Mouse (Mus musculus) kidney, postnatal 0 days (tissue): ENCODE results near the gene Rec8. TPM values are rescaled to one million over a fixed set of nuclear protein-coding genes. Genes with fewer than 3 reads are reported as not detected.
A peak's percentile ranks its signal among the peaks of the same experiment; 100 is the strongest.

Experiments used
- ATAC-seq: fragments of 200-750 bp; cut with Nextera tagmentation; replicated peaks from 2 replicates; pipeline ENCODE4 v1.8.0; 2017; ENCODE audit warnings: low read depth, moderate number of reproducible peaks, moderate TSS enrichment, moderate library complexity; ENCODE audit not compliant: low FRiP score
- DNase-seq: peaks from one replicate; pipeline ENCODE4 v3.0.0-alpha.2; 2016; ENCODE audit warnings: low spot score
- H3K27ac ChIP-seq: fragments of 300-500 bp; sonication (generic); 2 replicates; pipeline ENCODE4 v1.5.1; 2014; ENCODE audit warnings: mild to moderate bottlenecking
- H3K27me3 ChIP-seq: fragments of 300-500 bp; sonication (generic); 2 replicates; pipeline ENCODE4 v1.6.1; 2014; ENCODE audit warnings: low read length, mixed read lengths; ENCODE audit not compliant: insufficient read depth
- H3K36me3 ChIP-seq: fragments of 300-500 bp; sonication (generic); 2 replicates; pipeline ENCODE4 v1.6.1; 2014; ENCODE audit warnings: low read length, mixed read lengths; ENCODE audit not compliant: insufficient read depth
- H3K4me1 ChIP-seq: fragments of 300-500 bp; sonication (generic); replicated peaks from 2 replicates; pipeline ENCODE4 v1.6.1; 2014; ENCODE audit warnings: antibody characterized with exemption, low read length, mixed read lengths; ENCODE audit not compliant: insufficient read depth
- H3K4me2 ChIP-seq: fragments of 300-500 bp; sonication (generic); 2 replicates; pipeline ENCODE4 v1.6.1; 2014; ENCODE audit warnings: mild to moderate bottlenecking, low read length, moderate library complexity, mixed read lengths
- H3K4me3 ChIP-seq: fragments of 300-500 bp; sonication (generic); replicated peaks from 2 replicates; pipeline ENCODE4 v1.5.1; 2014; ENCODE audit warnings: low read depth, low read length
- H3K9ac ChIP-seq: fragments of 300-500 bp; sonication (generic); 2 replicates; pipeline ENCODE4 v1.6.1; 2014; ENCODE audit warnings: low read depth, low read length
- H3K9me3 ChIP-seq: fragments of 300-500 bp; sonication (generic); replicated peaks from 2 replicates; pipeline ENCODE4 v1.6.1; 2016; ENCODE audit warnings: low read length, inconsistent platforms, mixed read lengths
- CTCF ChIP-seq: IDR thresholded peaks from 2 replicates; pipeline ENCODE4 v1.5.1; 2016; ENCODE audit warnings: antibody characterized with exemption, low read depth, mild to moderate bottlenecking, moderate library complexity
- WGBS: fragments of 180-500 bp; shearing (Covaris S2); extraction: QIAGEN DNeasy Blood & Tissue Kit; methylation state at CpG from one replicate; pipeline ENCODE4 v1.1.7; 2014; 5-methylcytosine and 5-hydroxymethylcytosine counted together
- polyA plus RNA-seq: library from polyadenylated mRNA; unstranded; fragments of >200 nt; fragmentation: Nextera tagmentation; extraction: Ambion mirVana; gene quantifications from 2 replicates; pipeline ENCODE4 v1.2.1, GENCODE M21; 2015

Rec8 gene
- polyA plus RNA-seq, 1 experiment from 2014 or later = 12.7 TPM

DNA sequence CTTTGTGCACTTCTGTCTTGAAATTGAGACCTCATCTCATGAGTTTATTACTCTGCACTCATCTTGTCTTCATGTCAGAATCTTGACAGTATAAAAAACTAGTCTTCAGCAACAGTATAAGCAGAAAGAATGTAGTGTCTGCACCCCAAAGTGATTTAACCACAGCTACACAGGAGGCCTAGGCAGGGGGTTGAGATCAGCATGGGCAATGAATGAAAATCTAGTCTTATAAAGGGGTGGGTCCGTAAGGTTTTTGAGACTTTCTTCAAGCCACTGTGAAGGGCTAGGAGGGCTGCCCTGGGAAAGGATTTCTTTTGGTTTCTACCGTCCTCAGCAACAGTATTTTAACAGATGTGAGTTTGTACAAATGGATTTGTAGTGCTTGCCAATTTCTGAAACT lies 42.8 kb downstream of the Rec8 start:
- TF ChIP-seq CTCF = no peak

DNA sequence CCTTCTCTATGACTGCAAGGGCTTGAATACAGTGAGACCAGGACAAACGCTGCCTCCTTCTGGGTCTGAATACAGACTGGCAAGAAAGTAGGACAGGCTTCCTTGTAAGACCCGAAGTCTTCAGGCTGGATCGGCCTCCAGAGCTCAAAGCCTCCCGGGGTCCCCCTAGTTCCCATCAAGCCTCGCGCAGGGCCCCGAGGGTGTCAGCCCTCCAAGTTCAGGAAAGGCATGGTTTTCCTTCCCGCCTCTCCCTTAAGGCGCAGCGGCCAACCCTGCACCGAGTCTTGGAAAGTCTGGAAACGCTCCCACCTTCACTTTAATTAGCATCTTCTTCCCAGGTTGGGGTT lies 53.6 kb downstream of the Rec8 start:
- peaks cover 13% of the 10 kb centered on the region for H3K36me3 ChIP-seq
- peak overlapping the region; percentile 81 for H3K9ac ChIP-seq
- H3K27me3 ChIP-seq = no peaks in the 10 kb centered on the region
- peaks cover 13% of the 10 kb centered on the region for H3K4me1 ChIP-seq
- peak overlapping the region; percentile 76 for H3K4me2 ChIP-seq
- peak overlapping the region; percentile 70 for H3K4me3 ChIP-seq
- no peaks in the 10 kb centered on the region for H3K9me3 ChIP-seq
- TF ChIP-seq CTCF = 0 out of 2 replicates have a peak, but pooled peaks have one; percentile 9
- under 1% methylated on average over 12 of the region's 12 CpGs for WGBS
- ATAC-seq (peak; percentile 37; the same call in 1 of the 2 replicates), DNase-seq (no peak)
- peak overlapping the region; percentile 82 for H3K27ac ChIP-seq

More for the DNA sequence above, 42.8 kb downstream of the Rec8 start:
- WGBS = 56% methylated on average over 2 of the region's 2 CpGs
- DNase-seq (no peak), ATAC-seq (no peak)
- Histone ChIP-seq H3K27me3 (no peaks in the 10 kb centered on the region), H3K4me3 (no peak overlapping the region; the same call in 1 of the 2 replicates), H3K27ac (no peak overlapping the region), H3K4me1 (0 out of 2 replicates have a peak, but pooled peaks cover 3% of the 10 kb centered on the region), H3K9me3 (no peaks in the 10 kb centered on the region), H3K36me3 (peaks cover 14% of the 10 kb centered on the region; the same call in 1 of the 2 replicates), H3K9ac (0 out of 2 replicates have a peak overlapping the region, but pooled peaks have one; percentile 8), H3K4me2 (0 out of 2 replicates have a peak overlapping the region, but pooled peaks have one; percentile 53)

DNA sequence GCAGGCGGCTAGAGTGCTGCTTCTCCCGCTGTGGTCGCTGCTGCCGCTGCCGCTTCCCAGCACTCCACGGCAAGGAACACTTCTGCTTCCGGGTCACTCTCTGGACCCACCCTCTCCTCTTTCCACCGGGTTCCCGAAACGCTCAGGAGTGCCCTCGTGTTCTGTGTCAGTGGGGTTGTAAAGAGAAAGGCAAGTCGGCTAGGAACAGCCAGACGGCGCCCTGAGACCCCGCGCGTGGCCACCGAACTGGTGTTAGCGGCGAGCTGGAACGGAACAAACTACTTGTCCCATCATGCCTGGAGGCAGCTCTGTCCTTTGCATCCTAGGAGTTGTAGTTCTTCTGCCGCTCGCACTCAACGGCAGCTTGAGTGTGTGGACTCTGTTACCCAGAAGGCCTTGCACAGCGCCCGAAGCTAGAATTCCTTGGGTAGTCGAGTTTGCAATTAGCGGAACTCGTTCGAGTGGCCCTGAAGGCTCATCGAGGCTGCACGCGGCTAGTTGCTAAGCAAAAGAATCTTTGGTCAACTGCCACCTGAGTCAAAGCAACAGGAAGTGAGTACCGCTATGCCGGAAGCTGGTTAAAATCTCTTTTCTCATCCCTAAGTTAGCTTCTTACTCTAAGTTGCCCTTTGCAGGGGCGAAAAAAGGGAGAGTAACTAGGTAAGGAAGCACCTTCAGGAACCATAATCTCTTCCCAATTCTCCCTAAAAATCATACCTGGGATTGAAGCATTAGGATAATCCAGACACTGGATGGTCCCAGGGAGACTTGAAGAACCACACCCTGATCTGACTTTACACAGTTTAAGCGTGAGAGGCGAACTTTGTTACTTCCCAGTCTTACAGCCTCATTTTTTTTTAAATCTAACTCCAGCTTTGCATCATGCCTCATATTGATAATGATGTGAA lies 54.2 kb downstream of the Rec8 start, which contains the start of the genes Gmpr2 and Nedd8:
Gene Gmpr2, plus strand, starts transcription at position 109 of the 908 bp plus-strand sequence.
Gene Nedd8, minus strand, starts transcription at position 292 of the 908 bp plus-strand sequence.
- TF ChIP-seq CTCF = no peak
- Histone ChIP-seq H3K4me2 (peak within 1 kb of the TSS; percentile 76), H3K36me3 (peaks cover 14% of the 10 kb centered on the region), H3K4me3 (peak within 1 kb of the TSS; percentile 70), H3K27ac (peak within 1 kb of the TSS; percentile 82), H3K4me1 (peaks cover 13% of the 10 kb centered on the region), H3K9me3 (no peaks in the 10 kb centered on the region), H3K9ac (peak within 1 kb of the TSS; percentile 81), H3K27me3 (no peaks in the 10 kb centered on the region)
- ATAC-seq (peak; percentile 94), DNase-seq (peak; percentile 99)
- WGBS = under 1% methylated on average over 38 of the region's 38 CpGs

DNA sequence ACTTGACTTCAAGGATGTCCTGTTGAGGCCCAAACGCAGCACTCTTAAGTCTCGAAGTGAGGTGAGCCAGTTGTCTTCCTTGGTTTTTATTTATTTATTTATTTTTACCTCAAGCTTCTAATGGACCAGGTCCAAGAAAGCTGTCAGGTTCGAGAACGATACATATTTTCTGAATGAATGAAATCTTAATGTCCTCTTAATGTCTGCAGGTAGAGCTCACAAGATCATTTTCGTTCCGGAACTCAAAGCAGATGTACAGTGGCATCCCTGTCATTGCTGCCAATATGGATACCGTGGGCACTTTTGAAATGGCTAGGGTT lies 54.9 kb downstream of the Rec8 start:
- 71% methylated on average over 7 of the region's 7 CpGs for WGBS
- no peak for TF ChIP-seq CTCF
- no peaks in the 10 kb centered on the region for H3K27me3 ChIP-seq
- H3K36me3 ChIP-seq = peaks cover 17% of the 10 kb centered on the region
- no peaks in the 10 kb centered on the region for H3K9me3 ChIP-seq
- peak overlapping the region; percentile 70 for H3K4me3 ChIP-seq
- H3K9ac ChIP-seq = peak overlapping the region; percentile 51; the same call in 1 of the 2 replicates
- no peak for ATAC-seq
- peaks cover 13% of the 10 kb centered on the region for H3K4me1 ChIP-seq
- H3K4me2 ChIP-seq = peak overlapping the region; percentile 76
- peak overlapping the region; percentile 82; the same call in 1 of the 2 replicates for H3K27ac ChIP-seq
- no peak for DNase-seq

Other genes with a start within 250 kb of the Rec8 start
- gene Dhrs4, start 139.3 kb upstream of the Rec8 start, polyA plus RNA-seq = 130 and 144 TPM in 2 replicates
- gene Carmil3, start 127.4 kb upstream of the Rec8 start, polyA plus RNA-seq = 0.96 and 0.98 TPM in 2 replicates
- gene Cpne6, start 107.6 kb upstream of the Rec8 start, polyA plus RNA-seq = 0.19 and 0.28 TPM in 2 replicates
- not detected in 2 replicates for gene Nrl, start 93.1 kb upstream of the Rec8 start, polyA plus RNA-seq
- gene Pck2, start 77.8 kb upstream of the Rec8 start, polyA plus RNA-seq = 38.2 and 42.2 TPM in 2 replicates
- gene Dcaf11, start 58.0 kb upstream of the Rec8 start, polyA plus RNA-seq = 109 and 116 TPM in 2 replicates
- 1.7 and 2.2 TPM in 2 replicates for gene A730061H03Rik, start 57.6 kb upstream of the Rec8 start, polyA plus RNA-seq
- 13.0 and 13.3 TPM in 2 replicates for gene Fitm1, start 42.4 kb upstream of the Rec8 start, polyA plus RNA-seq
- 179 and 181 TPM in 2 replicates for gene Psme1, start 39.9 kb upstream of the Rec8 start, polyA plus RNA-seq
- 14.3 and 16.6 TPM in 2 replicates for gene Emc9, start 32.7 kb upstream of the Rec8 start, polyA plus RNA-seq
- gene Psme2, start 26.9 kb upstream of the Rec8 start, polyA plus RNA-seq = 281 and 286 TPM in 2 replicates
- 17.9 TPM in 2 replicates for gene Rnf31, start 26.3 kb upstream of the Rec8 start, polyA plus RNA-seq
- 24.2 and 27.4 TPM in 2 replicates for gene Irf9, start 14.5 kb upstream of the Rec8 start, polyA plus RNA-seq
- gene Ipo4, start 17.9 kb downstream of the Rec8 start, polyA plus RNA-seq = 58.5 and 68.7 TPM in 2 replicates
- 1.8 and 3.0 TPM in 2 replicates for gene Gm49378, start 19.9 kb downstream of the Rec8 start, polyA plus RNA-seq
- 108 and 118 TPM in 2 replicates for gene Tm9sf1, start 25.8 kb downstream of the Rec8 start, polyA plus RNA-seq
- gene Tssk4, start 32.1 kb downstream of the Rec8 start, polyA plus RNA-seq = 0.47 and 1.1 TPM in 2 replicates
- gene Mdp1, start 42.5 kb downstream of the Rec8 start, polyA plus RNA-seq = 48.8 and 56.0 TPM in 2 replicates
- 48.2 and 49.7 TPM in 2 replicates for gene Gmpr2, start 53.9 kb downstream of the Rec8 start, polyA plus RNA-seq
- 508 and 548 TPM in 2 replicates for gene Nedd8, start 54.1 kb downstream of the Rec8 start, polyA plus RNA-seq
- 24.6 and 29.0 TPM in 2 replicates for gene Tinf2, start 63.8 kb downstream of the Rec8 start, polyA plus RNA-seq
- 5.9 and 7.6 TPM in 2 replicates for gene Tgm1, start 95.9 kb downstream of the Rec8 start, polyA plus RNA-seq
- gene Rabggta, start 104.2 kb downstream of the Rec8 start, polyA plus RNA-seq = 39.9 and 43.2 TPM in 2 replicates
- 122 and 127 TPM in 2 replicates for gene Dhrs1, start 127.7 kb downstream of the Rec8 start, polyA plus RNA-seq
- gene Nop9, start 127.7 kb downstream of the Rec8 start, polyA plus RNA-seq = 26.2 and 26.5 TPM in 2 replicates
- 50.0 and 51.0 TPM in 2 replicates for gene Cideb, start 140.4 kb downstream of the Rec8 start, polyA plus RNA-seq
- 0.68 and 0.75 TPM in 2 replicates for gene Ltb4r2, start 143.4 kb downstream of the Rec8 start, polyA plus RNA-seq
- 0.47 and 0.71 TPM in 2 replicates for gene Ltb4r1, start 147.9 kb downstream of the Rec8 start, polyA plus RNA-seq
- 10.0 and 10.6 TPM in 2 replicates for gene Adcy4, start 166.1 kb downstream of the Rec8 start, polyA plus RNA-seq
- gene Ripk3, start 170.8 kb downstream of the Rec8 start, polyA plus RNA-seq = 20.4 and 24.7 TPM in 2 replicates
- gene Nfatc4, start 205.1 kb downstream of the Rec8 start, polyA plus RNA-seq = 16.8 and 19.7 TPM in 2 replicates
- gene Nynrin, start 236.0 kb downstream of the Rec8 start, polyA plus RNA-seq = 8.4 and 8.9 TPM in 2 replicates